Mouse (Mus musculus): ENCODE measurements around the gene Calhm6.

Calhm6 gene

DNA sequence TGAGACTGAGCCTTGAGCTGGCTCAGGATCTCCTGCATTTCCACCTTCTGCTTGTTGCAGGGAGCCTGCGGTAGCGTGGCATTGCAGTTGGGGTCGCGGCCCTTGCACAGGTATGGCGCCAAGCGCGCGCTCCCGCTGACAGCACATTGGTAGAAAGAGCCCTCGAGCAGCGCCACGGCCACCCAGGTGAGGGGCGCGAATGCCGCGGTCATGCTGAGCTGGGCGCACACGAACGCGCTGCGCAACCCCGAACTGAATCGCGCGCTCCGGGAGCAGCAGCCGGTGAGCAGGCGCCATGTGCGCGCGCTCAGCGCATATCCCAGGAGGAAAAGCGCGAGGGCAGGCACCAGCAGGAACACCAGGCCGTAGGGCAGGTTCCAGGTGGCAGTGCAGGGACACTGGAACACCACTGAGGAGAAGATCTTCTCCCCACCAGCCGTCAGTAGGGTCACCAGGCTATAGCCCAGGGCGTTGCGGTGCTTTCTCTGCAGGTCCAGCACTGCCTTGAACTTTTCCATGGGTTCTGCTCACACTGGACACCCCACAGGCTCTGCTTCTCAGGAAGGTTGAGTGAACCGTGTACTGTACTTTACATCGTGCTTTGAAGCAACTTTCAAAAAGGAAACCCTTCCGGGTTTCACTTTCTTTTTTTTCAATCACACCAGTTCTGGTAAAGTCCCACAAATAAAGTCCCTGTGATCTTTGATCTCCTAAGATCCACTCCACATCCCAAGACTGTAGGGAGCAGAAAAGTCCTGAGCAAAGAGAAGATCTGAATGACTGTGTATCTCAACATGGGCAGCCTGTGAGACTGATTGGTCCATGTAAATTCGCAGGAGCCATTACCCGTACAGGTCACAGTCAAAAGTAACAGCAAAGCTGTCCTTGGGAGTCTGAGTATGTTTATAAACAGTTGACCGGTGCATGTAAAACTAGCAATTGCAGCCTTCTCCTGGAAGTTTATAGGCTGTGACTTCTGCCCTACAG is at the start of gene Calhm6:
Gene Calhm6 (minus strand): TSS at position 593 of the 987 bp plus-strand sequence.
- DNase-seq (ENCODE audit: low read depth, low spot score): peak; percentile 67

DNA sequence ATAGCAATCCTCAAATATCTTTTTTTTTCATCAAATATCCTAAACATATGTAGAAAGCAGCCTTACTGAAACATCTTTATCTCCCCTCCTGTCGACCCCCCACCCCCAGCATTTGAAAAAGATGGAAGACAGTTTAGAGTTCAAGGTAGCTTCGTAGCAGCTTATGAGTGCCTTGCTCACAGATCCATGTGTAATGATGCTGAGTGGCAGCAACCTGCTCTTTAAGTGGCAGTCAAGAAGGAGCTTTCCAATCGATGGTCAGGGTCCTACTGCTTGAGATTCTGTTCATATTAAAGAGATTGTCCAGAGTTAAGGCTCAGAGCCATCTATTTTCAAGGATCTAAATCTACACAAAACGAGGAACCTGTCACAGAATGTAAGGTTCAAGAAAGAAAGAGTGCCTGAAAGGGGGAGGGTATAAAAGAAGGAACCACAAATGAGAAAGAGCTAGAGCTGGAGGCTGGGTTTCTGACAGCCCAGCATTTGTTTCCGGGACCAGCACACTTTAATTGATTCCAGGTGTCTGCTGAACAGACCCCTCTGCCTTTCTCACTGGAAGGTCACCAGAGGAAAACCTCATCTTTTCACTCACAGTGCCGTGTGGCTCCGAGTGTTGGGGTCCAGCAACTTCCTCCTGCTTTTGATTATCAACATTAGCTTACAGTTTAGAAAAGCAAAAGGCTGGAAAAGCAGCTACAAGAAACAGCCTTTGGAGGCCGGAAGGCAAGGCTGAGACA is 48.3 kb upstream of the Calhm6 start:
- DNase-seq (ENCODE audit: low read depth, low spot score): no peak

DNA sequence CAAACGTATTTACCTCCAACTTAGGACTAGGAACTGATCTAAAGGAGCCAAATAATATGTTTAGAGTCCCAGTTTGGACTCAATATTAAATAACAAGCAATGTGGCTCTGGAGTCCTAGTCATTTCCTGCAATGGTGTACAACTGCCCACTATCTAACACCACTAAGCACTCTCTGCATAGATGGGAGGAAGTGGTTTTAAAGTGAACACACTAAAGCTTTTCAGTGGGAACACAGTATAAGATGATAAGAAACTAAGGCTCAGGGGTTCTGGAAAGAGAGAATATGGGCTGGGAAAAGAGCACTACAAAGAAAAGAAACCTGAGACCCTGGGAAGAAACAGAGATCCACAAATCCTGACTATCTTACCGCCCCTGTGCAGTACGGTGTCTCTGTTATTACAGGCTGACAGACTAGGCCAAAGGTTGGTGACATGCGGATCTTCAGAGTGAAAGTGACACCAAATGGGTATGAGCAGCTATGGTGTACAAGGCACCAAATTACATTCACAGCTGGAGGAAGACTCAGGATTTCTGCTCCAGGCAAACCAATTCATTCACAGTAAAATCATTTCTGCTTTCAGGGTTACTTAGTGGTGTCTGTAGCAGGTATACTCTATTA is 45.0 kb upstream of the Calhm6 start:
- DNase-seq (ENCODE audit: low read depth, low spot score): no peak

DNA sequence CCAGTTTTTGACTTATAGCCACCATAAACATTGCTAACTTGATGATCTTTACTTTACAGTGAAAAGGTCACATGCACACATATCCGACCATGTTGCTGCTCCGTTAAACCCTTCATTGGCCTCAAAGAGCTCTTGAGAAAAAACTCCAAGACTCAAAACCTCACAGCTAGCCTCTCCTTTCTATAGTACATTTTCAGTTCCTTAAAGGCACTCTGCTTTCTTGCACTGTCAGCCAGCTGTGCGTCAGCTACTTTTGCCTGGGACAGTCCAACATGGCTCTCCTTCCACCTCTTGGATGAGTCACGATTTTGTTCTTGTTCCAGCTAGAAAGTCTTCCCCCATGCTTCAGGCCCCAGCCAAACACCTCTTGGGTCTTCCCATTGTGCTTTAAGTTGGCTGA is 43.9 kb upstream of the Calhm6 start:
- no peak for DNase-seq (ENCODE audit: low read depth, low spot score)

DNA sequence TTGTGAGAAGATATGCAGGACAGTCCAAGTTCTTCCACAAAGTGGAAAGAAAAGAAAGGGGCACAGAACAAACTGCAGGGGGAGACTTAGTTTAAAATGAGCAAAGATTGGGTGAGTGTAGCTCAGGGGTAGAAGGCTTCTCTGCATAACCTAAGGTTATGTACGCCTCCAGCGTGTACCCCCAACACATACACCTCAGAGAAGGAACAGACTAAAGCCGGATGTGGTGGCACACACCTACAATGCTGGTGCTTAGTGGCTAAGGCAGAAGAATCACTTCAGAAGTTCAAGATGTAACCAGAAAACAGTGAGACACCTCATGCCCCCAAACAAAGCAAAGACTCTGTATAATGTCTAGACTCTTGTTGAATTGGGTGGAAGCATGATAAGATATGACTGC is 43.4 kb upstream of the Calhm6 start:
- no peak for DNase-seq (ENCODE audit: low read depth, low spot score)

DNA sequence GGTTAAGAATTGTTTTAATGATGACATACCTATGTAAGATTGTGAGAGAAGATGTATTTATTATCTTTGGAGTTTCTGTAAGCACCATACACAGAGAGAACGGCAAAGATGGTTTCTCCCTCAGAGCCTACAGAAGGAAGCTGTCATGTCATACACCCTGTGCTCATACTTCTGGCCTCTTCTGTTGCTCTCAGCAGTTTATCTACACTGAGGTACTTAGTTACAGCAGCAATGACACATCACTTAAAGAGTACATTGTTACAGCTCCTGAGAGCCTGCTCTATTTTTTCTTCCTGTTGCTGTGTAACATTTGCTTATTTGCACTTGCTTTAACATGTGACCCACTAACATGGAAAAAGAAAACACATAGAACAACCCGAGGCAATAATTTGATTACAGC is 39.2 kb upstream of the Calhm6 start:
- DNase-seq (ENCODE audit: low read depth, low spot score): no peak

DNA sequence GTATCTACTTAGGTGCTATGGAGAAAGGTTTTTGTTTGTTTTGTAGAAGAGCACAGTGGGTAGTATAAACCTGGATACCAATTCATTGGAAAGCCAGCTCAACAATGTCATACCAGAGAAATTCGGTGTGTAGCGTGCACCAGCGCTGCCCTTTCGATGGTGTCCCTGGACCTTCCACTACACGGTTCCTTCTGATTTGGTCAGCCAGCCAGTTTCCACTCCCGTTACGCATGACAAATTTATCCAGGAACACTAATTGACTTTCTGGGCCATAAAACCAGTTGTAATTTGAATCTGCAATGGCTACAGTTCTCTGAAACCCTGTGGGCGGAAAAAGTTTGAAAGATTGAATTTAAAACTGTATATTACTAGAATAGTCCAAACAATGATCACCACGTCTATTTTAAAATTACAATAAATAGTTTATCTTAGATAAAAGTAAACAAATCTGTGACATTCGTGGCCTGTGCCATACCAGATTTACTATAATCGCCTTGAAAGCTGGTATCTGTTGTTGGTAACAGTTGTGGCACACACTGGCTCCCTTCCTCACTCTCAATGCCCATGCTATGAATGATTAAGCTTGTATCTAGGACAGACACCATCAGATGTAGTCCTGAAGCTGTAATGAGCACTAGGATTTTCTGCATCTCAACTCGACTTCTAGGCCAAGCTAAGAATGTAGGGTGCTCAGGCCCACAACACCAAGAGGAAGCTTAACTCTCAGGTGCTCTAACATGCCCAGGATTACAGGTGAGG is 28.2 kb upstream of the Calhm6 start:
- no peak for DNase-seq (ENCODE audit: low read depth, low spot score)

DNA sequence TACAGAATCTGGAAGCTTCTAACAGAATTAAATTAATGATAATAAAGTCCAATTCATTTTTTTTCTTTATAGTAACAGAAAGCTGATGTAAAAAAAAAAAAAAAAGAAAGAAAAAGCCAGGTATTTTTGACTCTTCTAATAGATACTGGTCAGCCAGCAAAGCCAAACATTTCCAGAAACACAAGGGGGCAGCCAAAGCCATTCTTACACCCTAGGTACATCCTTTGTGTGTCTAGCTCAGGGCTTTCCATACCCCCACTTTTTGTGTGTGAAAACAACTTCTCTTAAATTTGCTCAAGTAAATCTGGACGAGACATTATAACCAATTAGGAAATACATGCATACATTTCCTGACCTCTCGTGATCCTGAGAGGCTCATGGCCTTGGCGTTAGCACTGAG is 24.0 kb upstream of the Calhm6 start:
- DNase-seq (ENCODE audit: low read depth, low spot score): peak; percentile 28

DNA sequence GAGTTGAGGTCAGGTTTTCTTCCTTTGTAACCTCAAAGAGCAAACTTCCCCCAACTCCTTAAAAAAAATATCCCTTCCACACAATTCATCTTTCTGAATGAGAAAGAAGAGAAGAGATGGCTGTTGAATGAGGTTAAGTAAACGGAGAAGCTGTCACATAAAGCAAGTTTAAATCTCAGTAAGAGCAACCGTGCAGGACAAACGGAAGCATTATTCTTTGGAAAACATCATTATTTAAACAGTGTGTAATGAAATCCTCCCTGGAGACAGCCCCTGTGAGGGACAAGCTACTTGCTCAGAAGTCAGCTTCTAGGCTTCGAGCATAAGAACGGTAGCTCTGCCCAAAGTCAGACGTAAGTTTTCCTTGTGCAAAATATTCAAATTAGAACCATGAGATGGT is 22.7 kb upstream of the Calhm6 start:
- no peak for DNase-seq (ENCODE audit: low read depth, low spot score)

DNA sequence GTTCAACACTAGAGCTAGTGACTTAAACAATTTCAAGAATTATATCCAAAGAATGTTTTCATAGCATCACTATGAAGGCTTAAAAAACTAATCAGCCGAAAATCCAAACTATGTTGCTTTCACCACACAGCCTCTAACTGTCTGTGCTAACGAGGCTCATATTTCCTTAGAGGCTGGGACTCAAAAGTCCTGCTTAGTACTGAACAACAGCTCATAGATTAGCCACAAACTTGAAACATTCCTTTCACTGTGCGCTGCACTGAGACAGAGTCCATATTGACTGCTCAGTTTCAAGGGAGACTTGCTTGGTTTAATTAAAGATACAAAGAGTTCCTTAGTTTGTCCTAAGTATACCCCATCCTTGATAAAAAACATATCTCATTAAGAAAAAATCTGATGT is 22.0 kb upstream of the Calhm6 start:
- no peak for DNase-seq (ENCODE audit: low read depth, low spot score)

DNA sequence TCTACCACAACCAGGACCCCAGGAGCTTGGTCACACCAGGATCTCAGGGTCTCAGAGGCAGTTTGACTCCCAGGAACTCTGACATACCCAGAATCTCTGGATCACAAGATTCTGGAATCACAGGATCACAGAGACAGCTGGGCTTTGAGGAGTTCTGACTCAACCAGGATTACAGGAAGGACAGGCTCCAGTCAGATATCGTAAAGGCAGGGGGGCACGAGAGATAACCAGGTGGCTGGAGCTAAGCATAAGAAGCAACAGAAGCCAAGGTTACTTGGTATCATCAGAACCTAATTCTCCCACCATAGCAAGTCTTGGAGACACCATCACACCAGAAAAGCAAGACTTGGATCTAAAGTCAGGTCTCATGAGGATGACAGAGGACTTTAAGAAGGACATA is 13.9 kb upstream of the Calhm6 start:
- DNase-seq (ENCODE audit: low read depth, low spot score): no peak

DNA sequence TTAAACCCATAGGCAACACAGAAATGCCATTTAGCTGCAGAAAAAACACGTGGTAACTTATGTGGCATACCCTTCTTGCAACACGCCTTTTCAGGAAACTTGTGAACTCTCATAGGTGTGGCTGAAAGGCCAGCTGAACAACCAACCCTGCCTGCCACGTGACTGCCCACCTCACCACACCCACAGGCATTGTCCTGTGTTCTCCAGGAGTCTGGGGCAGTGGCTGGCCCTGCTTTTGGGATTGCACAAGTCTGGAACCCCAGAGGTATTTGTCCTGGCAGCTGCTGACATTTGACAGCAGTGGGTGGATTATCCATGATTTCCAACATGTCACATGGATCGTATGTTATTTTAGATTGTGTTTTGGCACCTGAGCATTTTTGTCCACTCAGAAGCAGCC is 12.0 kb upstream of the Calhm6 start:
- no peak for DNase-seq (ENCODE audit: low read depth, low spot score)

DNA sequence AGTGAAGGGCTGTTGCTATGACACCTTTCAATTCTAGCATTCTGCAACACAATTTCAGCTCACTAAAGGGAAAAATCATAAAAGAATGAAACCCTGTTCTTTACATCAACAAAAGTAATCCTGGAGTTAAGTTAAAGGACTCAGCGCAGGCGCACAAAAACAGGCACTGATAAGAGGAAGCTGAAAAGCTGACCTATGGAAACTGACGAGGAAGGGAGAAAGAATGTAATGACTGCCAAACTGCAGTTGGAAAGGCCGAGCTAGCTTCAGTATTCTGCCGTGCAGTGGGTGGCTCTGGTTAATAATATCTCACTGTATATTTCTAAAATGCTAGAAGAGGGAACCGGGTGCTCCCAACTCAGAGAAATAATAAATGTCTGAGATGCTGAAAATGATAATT is 10.2 kb upstream of the Calhm6 start:
- no peak for DNase-seq (ENCODE audit: low read depth, low spot score)

DNA sequence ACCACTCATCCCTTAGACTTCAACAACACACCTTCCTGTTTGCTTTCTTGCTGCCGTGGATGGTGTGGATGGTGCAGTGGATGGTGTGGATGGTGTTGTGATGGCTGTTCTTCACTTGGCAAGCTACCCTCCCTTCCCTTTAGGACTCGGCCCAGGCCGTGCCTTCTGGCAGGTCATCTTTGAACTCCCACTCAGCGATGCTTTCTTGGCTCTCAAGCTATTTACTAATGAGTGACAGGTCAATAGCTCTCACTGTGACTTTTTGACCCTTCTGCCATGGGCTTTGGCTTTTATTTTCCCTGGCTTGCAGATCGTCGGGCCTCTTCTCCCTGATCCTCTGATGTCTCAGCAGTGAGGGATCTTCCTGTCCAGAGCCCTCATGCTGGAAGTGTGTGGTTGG is 8.6 kb upstream of the Calhm6 start:
- DNase-seq (ENCODE audit: low read depth, low spot score): no peak

DNA sequence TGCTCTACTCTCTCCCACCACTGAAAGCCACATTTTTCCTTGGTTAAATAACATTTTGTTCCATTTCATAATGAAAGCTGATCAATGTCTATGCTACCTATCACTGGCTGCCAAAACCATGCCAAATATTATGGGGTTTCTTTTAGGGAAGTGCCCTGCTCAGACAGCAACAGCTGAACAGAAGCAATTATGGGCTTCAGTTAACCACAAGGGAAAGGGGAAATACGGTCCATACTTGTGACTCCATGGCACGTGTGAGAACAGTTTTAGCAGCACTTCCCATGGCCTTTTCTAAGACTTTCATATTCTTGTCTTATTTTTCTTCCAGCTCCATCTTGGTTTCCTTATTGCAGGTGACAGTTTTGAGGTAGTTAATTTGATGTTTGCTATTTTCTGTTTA is 3.6 kb upstream of the Calhm6 start:
- no peak for DNase-seq (ENCODE audit: low read depth, low spot score)

DNA sequence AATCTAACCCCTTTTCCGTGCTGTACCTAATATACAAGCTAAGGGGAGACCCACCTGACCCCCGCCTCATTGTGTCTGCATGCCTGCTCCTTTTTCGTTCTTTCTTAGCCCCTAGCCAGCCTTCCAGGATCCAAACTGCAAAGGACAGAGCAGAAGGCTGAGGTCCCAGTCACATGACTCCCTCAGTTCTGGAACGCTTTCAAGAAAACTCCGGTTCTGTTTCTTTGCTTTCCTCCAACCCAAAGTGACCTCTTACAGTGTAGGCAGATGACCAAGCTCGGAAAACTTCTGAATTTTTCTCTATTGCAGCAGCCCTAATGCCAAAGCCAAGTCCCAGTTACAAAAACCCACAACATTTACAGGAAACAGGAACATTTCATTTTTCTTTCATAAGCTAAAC is 607 bp upstream of the Calhm6 start:
- no peak for DNase-seq (ENCODE audit: low read depth, low spot score)

DNA sequence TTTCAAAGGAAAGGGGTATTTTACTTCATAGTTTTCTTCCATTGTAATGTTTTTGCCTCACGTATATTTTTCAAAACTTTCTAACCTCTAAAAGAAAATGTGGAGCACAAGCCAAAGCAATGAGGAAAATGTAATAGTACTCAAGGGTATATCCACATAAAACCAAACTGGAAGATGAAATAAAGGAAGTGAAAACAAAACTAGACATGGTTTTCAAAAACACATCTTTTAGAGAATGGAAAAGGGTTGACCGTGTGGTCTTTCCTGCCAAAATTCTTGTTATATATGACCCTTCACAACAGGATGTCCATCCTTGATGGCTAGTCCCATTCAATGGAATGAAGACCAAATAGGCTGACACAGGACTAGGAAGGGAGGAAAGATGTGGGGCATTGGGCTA is 9.4 kb downstream of the Calhm6 start:
- DNase-seq (ENCODE audit: low read depth, low spot score): no peak

DNA sequence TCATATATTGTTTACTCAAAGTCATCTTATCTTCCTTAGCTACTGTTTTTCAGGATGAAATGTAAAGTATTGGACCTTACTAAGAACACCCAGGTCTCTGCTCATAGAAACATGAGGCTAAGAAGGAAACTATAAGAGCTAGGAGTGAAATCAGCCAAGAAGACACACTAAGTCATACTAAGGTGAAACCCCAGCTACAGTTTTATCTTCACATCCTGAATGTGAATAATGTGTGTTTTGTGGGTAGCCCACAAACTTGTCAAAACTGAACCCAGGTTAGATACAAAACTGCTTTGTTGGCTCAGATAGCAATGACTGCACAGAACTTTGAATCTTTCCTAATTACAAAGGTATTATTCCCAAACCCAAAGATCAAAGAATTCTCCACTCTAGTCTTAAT is 10.0 kb downstream of the Calhm6 start:
- DNase-seq (ENCODE audit: low read depth, low spot score): no peak

DNA sequence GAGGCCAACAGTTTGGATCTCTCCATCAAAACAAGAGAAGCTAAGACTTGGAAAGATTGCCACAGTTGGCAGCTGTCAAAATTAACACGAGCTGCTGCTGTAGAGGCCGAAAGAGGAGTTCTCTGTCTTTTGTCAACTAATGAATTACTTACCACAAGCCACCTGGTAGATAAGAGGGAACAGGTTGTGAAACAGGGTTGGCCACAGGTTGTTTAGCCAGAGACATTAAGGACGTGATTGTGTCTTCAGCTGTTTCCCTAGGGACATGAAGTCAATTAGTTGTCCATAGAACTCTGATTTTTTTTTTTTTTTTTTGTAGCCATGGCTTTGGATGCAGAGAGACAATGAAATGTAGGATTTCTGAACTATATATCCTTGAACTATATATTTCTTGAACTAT is 10.7 kb downstream of the Calhm6 start:
- no peak for DNase-seq (ENCODE audit: low read depth, low spot score)

DNA sequence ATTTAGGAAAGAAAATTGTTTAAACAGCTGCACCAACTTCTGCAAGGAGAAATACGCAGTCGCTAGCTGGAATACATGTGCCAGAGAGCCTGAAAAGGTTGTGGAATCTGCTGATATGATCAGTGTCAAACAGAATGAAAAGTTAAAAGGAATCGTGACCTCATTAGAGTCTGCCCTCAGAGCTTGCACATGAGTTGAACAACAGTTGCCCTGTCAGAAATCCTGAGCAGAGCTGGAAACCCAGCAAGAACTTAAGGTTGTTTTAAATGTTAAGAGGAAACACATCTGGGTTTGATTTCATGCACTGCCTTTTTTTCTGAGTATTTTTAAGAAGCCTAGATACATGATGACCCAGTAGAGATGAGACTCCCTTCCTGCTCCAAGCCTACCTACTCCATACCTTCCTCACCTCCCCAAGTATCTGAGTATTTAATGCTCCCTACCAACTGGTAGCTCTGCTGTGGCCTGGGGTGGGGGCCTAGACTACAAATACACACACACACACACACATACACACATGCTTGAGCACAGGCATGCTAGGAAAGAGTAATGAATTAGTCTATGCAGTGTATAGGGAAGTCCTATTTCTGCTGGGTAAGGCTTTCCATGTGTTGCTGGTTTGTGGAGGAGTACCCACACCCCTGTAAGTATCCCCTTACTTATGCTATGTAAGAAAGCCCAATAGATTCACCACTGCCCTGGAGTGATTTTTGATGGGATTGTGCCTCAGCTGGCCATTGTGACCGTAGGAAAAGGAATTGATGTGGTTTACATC is 15.6 kb downstream of the Calhm6 start:
- DNase-seq (ENCODE audit: low read depth, low spot score): no peak

DNA sequence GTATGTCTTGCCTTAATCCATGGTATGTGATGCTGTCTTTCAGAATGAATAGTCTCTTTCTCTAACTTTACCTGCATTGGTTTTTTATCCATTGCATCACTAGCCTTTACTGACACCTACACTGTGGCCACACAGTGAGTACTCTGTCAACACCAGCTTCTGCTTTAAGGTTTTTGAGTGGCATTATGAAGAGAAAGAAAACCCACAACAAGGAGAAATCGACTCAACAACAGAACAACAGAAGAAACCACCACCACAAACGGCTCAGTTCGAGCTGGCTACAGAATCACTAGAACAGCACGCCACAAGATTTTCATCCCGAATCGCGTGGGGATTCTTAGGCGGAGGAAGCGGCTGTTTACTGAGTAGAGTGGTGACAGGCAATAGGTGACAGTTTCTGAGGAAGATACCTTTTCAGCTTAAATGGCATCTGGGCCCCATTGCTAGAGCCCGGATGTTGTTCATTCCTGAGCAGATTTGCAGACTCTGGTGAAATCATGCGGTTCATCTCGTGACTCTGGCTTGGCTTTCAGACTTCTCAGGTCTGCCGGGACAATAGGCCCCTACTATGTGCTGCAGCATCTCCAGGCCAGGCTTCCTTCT is 16.8 kb downstream of the Calhm6 start:
- no peak for DNase-seq (ENCODE audit: low read depth, low spot score)

All from ES-CJ7 (cell line).